8 mouse cellular contexts compared by ENCODE assay signal in the genomic region with DNA sequence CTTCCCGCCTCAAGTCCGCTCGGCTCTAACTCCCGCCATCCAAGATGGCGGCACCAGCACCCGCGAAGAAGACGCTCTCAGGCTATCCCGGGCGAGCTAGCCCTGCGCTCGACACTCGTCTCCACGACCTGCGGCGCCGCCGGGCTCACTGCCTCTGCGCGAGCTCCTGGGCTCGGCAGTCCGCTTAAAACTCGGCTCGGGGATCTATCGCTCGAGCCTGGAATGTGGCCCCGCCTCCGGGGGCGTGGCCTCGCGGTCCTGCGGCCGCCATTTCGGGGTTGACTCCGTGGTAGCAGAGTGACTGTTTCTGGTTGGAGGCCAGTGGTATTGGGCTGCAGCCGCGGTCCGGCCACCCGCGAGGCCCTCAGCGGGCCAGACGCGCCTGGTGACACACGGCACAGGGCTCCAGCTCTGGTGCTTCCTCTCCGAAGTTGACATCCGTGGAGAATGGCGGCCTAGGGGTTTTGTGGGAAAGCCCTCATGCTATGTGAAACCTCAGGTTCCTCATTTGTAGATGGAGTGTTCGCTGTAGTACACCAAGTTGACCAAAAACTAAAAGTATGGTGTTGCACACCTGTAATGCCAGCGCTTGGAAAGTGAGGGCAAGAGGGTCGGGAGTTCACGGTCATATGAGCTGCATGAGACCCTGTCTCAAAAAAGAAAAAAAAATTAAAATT. TPM values are rescaled to one million over a fixed set of nuclear protein-coding genes. Genes with fewer than 3 reads are reported as not detected.
DNase-seq lines count a peak whose midpoint lies in the region; ATAC-seq and TF ChIP-seq lines count a peak whose summit lies in the region.

A gene (minus strand): TSS at position 184 of the 677 bp plus-strand sequence.

- H3K79me2 ChIP-seq in MEL (ENCODE audit: control insufficient read depth, insufficient read depth, low read length, poor library complexity): peaks cover 44% of the 10 kb centered on the region

- H3K27me3 ChIP-seq in MEL (ENCODE audit: control insufficient read depth in 1 of 2, insufficient read depth in 2 of 2, low read length in 2 of 2): no peaks in the 10 kb centered on the region
- no peaks in the 10 kb centered on the region for H3K27me3 ChIP-seq in cerebellum, adult 2 months (ENCODE audit: control insufficient read depth, insufficient read depth, low read length)
- H3K27me3 ChIP-seq in lung, embryonic 16.5 days (ENCODE audit: control insufficient read depth, insufficient read depth, low read depth, low read length): no peaks in the 10 kb centered on the region

- TF ChIP-seq CTCF in MEL (IDR thresholded peaks at IDR 0.05 in 2 of 3, conservative IDR thresholded peaks at IDR 0.05 in 1 of 3; ENCODE audit: control insufficient read depth in 1 of 3, insufficient read depth in 1 of 3, low read depth in 2 of 3, low read length in 3 of 3, poor library complexity in 1 of 3, severe bottlenecking in 1 of 3): no peak
- no peak for TF ChIP-seq CTCF in cerebellum, adult 2 months (IDR thresholded peaks at IDR 0.05; ENCODE audit: borderline replicate concordance, insufficient read depth, low read depth, low read length)

- H3K36me3 ChIP-seq in MEL (ENCODE audit: control insufficient read depth in 1 of 2, insufficient read depth in 2 of 2, low read length in 2 of 2): peaks cover 0 to 32% of the 10 kb centered on the region in 2 experiments; a peak in 2 of 4 replicates
- no peaks in the 10 kb centered on the region for H3K36me3 ChIP-seq in lung, embryonic 16.5 days (ENCODE audit: control insufficient read depth, insufficient read depth, low read length)

- DNase-seq in MEL (ENCODE audit: low read depth, low spot score): peak; percentile 98
- peak; percentile 99 for DNase-seq in cerebellum, adult 2 months
- DNase-seq in forelimb bud, embryonic 11.5 days (ENCODE audit: low read depth, low spot score): peak; percentile 98
- DNase-seq in layer of hippocampus, adult 9-10 months (ENCODE audit: low spot score): peak; percentile 93
- DNase-seq in ovary, postnatal 10 days (ENCODE audit: low spot score): peak; percentile 85
- DNase-seq in thymus, postnatal 10 days (ENCODE audit: low spot score in 2 of 2): peak; percentile 96 to 97

- peak within 1 kb of the TSS; percentile 94 for H3K9ac ChIP-seq in MEL (ENCODE audit: control insufficient read depth, low read depth, low read length, poor library complexity, severe bottlenecking)
- H3K9ac ChIP-seq in lung, embryonic 16.5 days (ENCODE audit: low read length): peak within 1 kb of the TSS; percentile 100

- H3K4me3 ChIP-seq in MEL (ENCODE audit: control insufficient read depth in 1 of 2, insufficient read depth in 1 of 2, low read depth in 2 of 2, low read length in 2 of 2): peak within 1 kb of the TSS; percentile 82 to 85
- peak within 1 kb of the TSS; percentile 95 for H3K4me3 ChIP-seq in cerebellum, adult 2 months (replicated peaks; ENCODE audit: insufficient read depth, low read depth, low read length)
- peak within 1 kb of the TSS; percentile 94 for H3K4me3 ChIP-seq in lung, embryonic 16.5 days (ENCODE audit: low read length)

- peak; percentile 94 to 96 for ATAC-seq in hematopoietic stem cell, adult 5-6 weeks (replicated peaks in 1 of 2; ENCODE audit: insufficient read depth in 1 of 2, low FRiP score in 2 of 2, low TSS enrichment in 1 of 2, low read depth in 1 of 2, poor library complexity in 2 of 2, severe bottlenecking in 2 of 2)
- ATAC-seq in lung, embryonic 16.5 days (ENCODE audit: low read depth): peak; percentile 99

- peaks cover 0 to 18% of the 10 kb centered on the region in 2 experiments; a peak in 3 of 4 replicates for H3K4me1 ChIP-seq in MEL (ENCODE audit: control insufficient read depth in 1 of 2, insufficient read depth in 2 of 2, low read length in 2 of 2)
- peaks cover 10% of the 10 kb centered on the region for H3K4me1 ChIP-seq in cerebellum, adult 2 months (ENCODE audit: control insufficient read depth, insufficient read depth, low read length)
- peaks cover 9% of the 10 kb centered on the region for H3K4me1 ChIP-seq in lung, embryonic 16.5 days (replicated peaks; ENCODE audit: control insufficient read depth, insufficient read depth, low read length)

- no peak for TF ChIP-seq EP300 in MEL (IDR thresholded peaks at IDR 0.05; ENCODE audit: low read depth in 1 of 2, low read length in 2 of 2)

- H3K27ac ChIP-seq in MEL (ENCODE audit: control insufficient read depth, low read depth, low read length): peak within 1 kb of the TSS; percentile 85
- H3K27ac ChIP-seq in cerebellum, adult 2 months (ENCODE audit: insufficient read depth, low read length): peak within 1 kb of the TSS; percentile 92
- peak within 1 kb of the TSS; percentile 99 for H3K27ac ChIP-seq in lung, embryonic 16.5 days (ENCODE audit: low read length)

- WGBS in cerebellum, adult 2 months: under 1% methylated on average over 51 of the region's 51 CpGs
- WGBS in lung, embryonic 16.5 days: under 1% methylated on average over 51 of the region's 51 CpGs

- TF ChIP-seq RAD21 in MEL (IDR thresholded peaks at IDR 0.05; ENCODE audit: low read depth, low read length): no peak

- H3K9me3 ChIP-seq in MEL (replicated peaks; ENCODE audit: insufficient read depth, low read length): no peaks in the 10 kb centered on the region
- no peaks in the 10 kb centered on the region for H3K9me3 ChIP-seq in lung, embryonic 16.5 days (ENCODE audit: control insufficient read depth, low read length)

- H3K4me2 ChIP-seq in lung, embryonic 16.5 days (ENCODE audit: low read depth, low read length): peak within 1 kb of the TSS; percentile 91

- TF ChIP-seq POLR2A in MEL (IDR thresholded peaks at IDR 0.05; ENCODE audit: control insufficient read depth in 1 of 2, insufficient read depth in 1 of 2, low read depth in 1 of 2, low read length in 2 of 2, poor library complexity in 1 of 2): peak; percentile 81 to 98
- TF ChIP-seq POLR2A in cerebellum, adult 2 months (IDR thresholded peaks at IDR 0.05; ENCODE audit: borderline replicate concordance, insufficient read depth, low read length): no peak; the same call in none of the 2 replicates

TF ChIP-seq in MEL, 35 proteins besides CTCF, POLR2A, EP300 and RAD21 (continues in another document):
- TF ChIP-seq CHD1 (IDR thresholded peaks at IDR 0.05; ENCODE audit: low read depth, low read length) (0 out of 2 replicates have a peak, but pooled peaks have one; percentile 36), KAT2A (conservative IDR thresholded peaks at IDR 0.05; ENCODE audit: low read depth, low read length) (no peak; the same call in 1 of the 2 replicates), E2F4 (IDR thresholded peaks at IDR 0.05; ENCODE audit: borderline replicate concordance, low read depth, low read length) (peak; percentile 95), MYB (IDR thresholded peaks at IDR 0.05; ENCODE audit: low read depth, low read length) (no peak), SIN3A (IDR thresholded peaks at IDR 0.05; ENCODE audit: low read length) (peak; percentile 96), SMC3 (IDR thresholded peaks at IDR 0.05; ENCODE audit: low read depth, low read length) (0 out of 2 replicates have a peak, but pooled peaks have one; percentile 2), MXI1 (IDR thresholded peaks at IDR 0.05; ENCODE audit: low read depth, low read length) (peak; percentile 91; the same call in 1 of the 2 replicates), POLR2AphosphoS2 (IDR thresholded peaks at IDR 0.05; ENCODE audit: low read length) (peak; percentile 94), ETS1 (IDR thresholded peaks at IDR 0.05; ENCODE audit: low read depth, low read length) (peak; percentile 53; the same call in 1 of the 2 replicates), MAX (IDR thresholded peaks at IDR 0.05; ENCODE audit: low read length) (peak; percentile 87), UBTF (IDR thresholded peaks at IDR 0.05; ENCODE audit: borderline replicate concordance, insufficient read depth, low read depth, low read length) (no peak), TAL1 (IDR thresholded peaks at IDR 0.05; ENCODE audit: low read length) (no peak), ZKSCAN1 (IDR thresholded peaks at IDR 0.05; ENCODE audit: low read depth, low read length) (no peak), USF1 (IDR thresholded peaks at IDR 0.05; ENCODE audit: low read depth, low read length) (no peak), ELF1 (IDR thresholded peaks at IDR 0.05; ENCODE audit: low read depth, low read length) (no peak), GABPA (IDR thresholded peaks at IDR 0.05; ENCODE audit: low read depth, low read length) (no peak), ZMIZ1 (IDR thresholded peaks at IDR 0.05; ENCODE audit: low read depth, low read length) (peak; percentile 84), TCF12 (IDR thresholded peaks at IDR 0.05; ENCODE audit: low read depth, low read length) (peak; percentile 88), GATA1 (IDR thresholded peaks at IDR 0.05; ENCODE audit: low read depth, low read length) (no peak), JUND (IDR thresholded peaks at IDR 0.05; ENCODE audit: low read depth, low read length) (no peak), HCFC1 (IDR thresholded peaks at IDR 0.05; ENCODE audit: low read depth, low read length) (peak; percentile 92), MAFK (IDR thresholded peaks at IDR 0.05; ENCODE audit: borderline replicate concordance, low read depth, low read length) (no peak), MYC (IDR thresholded peaks at IDR 0.05; ENCODE audit: low read depth, low read length) (peak; percentile 86; the same call in 1 of the 2 replicates), POLR2AphosphoS5 (IDR thresholded peaks at IDR 0.05; ENCODE audit: borderline replicate concordance, low read depth, low read length) (0 out of 2 replicates have a peak, but pooled peaks have one; percentile 46), MAZ (IDR thresholded peaks at IDR 0.05; ENCODE audit: low read depth, low read length) (peak; percentile 86; the same call in 1 of the 2 replicates), TBP (IDR thresholded peaks at IDR 0.05; ENCODE audit: low read depth, low read length) (peak; percentile 88), NELFE (IDR thresholded peaks at IDR 0.05; ENCODE audit: low read depth, low read length) (peak; percentile 98), NRF1 (IDR thresholded peaks at IDR 0.05; ENCODE audit: insufficient read depth, low read depth, low read length, poor library complexity, severe bottlenecking) (peak; percentile 78), MEF2A (IDR thresholded peaks at IDR 0.05; ENCODE audit: extremely low read depth, insufficient replicate concordance, low read depth, low read length, poor library complexity, severe bottlenecking) (no peak; the same call in 1 of the 2 replicates)

RNA-seq across cellular contexts. Expression of the gene that starts here (rescaled TPM):
- total RNA-seq in MEL (2012; rRNA removed): 79.3 and 79.7 TPM in 2 replicates
- 10 to 100 TPM in 1 of 2 experiments, not detected in 1; 80.7 TPM for polyA plus RNA-seq in MEL (2012; ENCODE audit: insufficient read depth in 1 of 2, insufficient read length in 2 of 2, low read depth in 1 of 2, low replicate concordance in 2 of 2, missing spikeins in 1 of 2)
- polyA plus RNA-seq in cerebellum, adult 2 months (2012; rRNA removed): 148 and 152 TPM in 2 replicates
- total RNA-seq in hematopoietic stem cell, adult 5-6 weeks (2017): 84.3 and 90.6 TPM in 2 replicates
- 80.8 and 86.3 TPM in 2 replicates for polyA plus RNA-seq in lung, embryonic 16.5 days (2015; fragmentation: Nextera tagmentation; extraction: Ambion mirVana)

Comparison
In these comparisons a context has a peak if more than half of its experiments do, and no peak if none do; other contexts are left out.
1. Peak in every context shown above with its lines: DNase-seq, ATAC-seq, H3K4me3 ChIP-seq and H3K27ac ChIP-seq.